Mouse (Mus musculus): ENCODE data around the gene Trim75.

GRCm38 (mm10) chr8:64946820-64947697 is 40.6 kb downstream of the Trim75 start, which contains the start of gene Tmem192:
- peak; percentile 23; the same call in 1 of the 2 replicates for TF ChIP-seq POLR2A (IDR thresholded peaks at IDR 0.05; ENCODE audit: insufficient read depth, low read depth, low read length)
- TF ChIP-seq CTCF (IDR thresholded peaks at IDR 0.05), result peak; percentile 37
